Mouse (Mus musculus): ENCODE results near the gene Nubp1.

- TF ChIP-seq POLR2A (IDR thresholded peaks at IDR 0.05; ENCODE audit: low read depth, low read length) (no peak), EP300 (IDR thresholded peaks at IDR 0.05; ENCODE audit: low read length) (no peak), CTCF (conservative IDR thresholded peaks at IDR 0.05 in 1 of 2, IDR thresholded peaks at IDR 0.05 in 1 of 2; ENCODE audit: low read depth in 2 of 2, low read length in 2 of 2) (no peak), SMC3 (IDR thresholded peaks at IDR 0.05; ENCODE audit: low read depth, low read length) (no peak), ZMIZ1 (IDR thresholded peaks at IDR 0.05; ENCODE audit: low read depth, low read length) (no peak), ZNF384 (IDR thresholded peaks at IDR 0.05; ENCODE audit: low read depth, low read length) (no peak), CHD2 (IDR thresholded peaks at IDR 0.05; ENCODE audit: low read length) (no peak), BHLHE40 (IDR thresholded peaks at IDR 0.05; ENCODE audit: low read depth, low read length) (no peak), ZC3H11A (IDR thresholded peaks at IDR 0.05; ENCODE audit: low read depth, low read length) (no peak), CHD1 (IDR thresholded peaks at IDR 0.05; ENCODE audit: low read depth, low read length) (no peak), NELFE (IDR thresholded peaks at IDR 0.05; ENCODE audit: low read depth, low read length) (no peak), NRF1 (IDR thresholded peaks at IDR 0.05; ENCODE audit: low read depth, low read length) (no peak), SIN3A (IDR thresholded peaks at IDR 0.05; ENCODE audit: low read length) (no peak)
Measured at GRCm38 (mm10) chr16:10447264-10447594, 35.5 kb downstream of the Nubp1 start, which contains the start of gene Tvp23a.
